Mouse (Mus musculus): ENCODE data around the gene Lrp4. TPM values are rescaled to one million over a fixed set of nuclear protein-coding genes. Genes with fewer than 3 reads are reported as not detected.
A peak's percentile ranks its signal among the peaks of the same experiment; 100 is the strongest.

Lrp4 gene
- polyA plus RNA-seq, 1 experiment from 2014 or later: 5.4 TPM

- WGBS: 3% methylated on average over 17 of the region's 17 CpGs
- H3K27me3 ChIP-seq (ENCODE audit: control insufficient read depth, insufficient read depth, low read length): no peaks in the 10 kb centered on the region
- H3K4me2 ChIP-seq (ENCODE audit: low read depth, low read length): peak overlapping the region; percentile 58
- peak overlapping the region; percentile 39; the same call in 1 of the 2 replicates for H3K27ac ChIP-seq (ENCODE audit: low read length)
- peak overlapping the region; percentile 49 for H3K4me3 ChIP-seq (replicated peaks; ENCODE audit: low read length)
- ATAC-seq (ENCODE audit: insufficient read depth, low FRiP score): peak; percentile 98
- no peaks in the 10 kb centered on the region for H3K4me1 ChIP-seq (ENCODE audit: control insufficient read depth, insufficient read depth, low read length)
- H3K9me3 ChIP-seq (replicated peaks; ENCODE audit: control insufficient read depth, low read length): no peaks in the 10 kb centered on the region
- peak overlapping the region; percentile 53 for H3K9ac ChIP-seq (ENCODE audit: low read length)
- no peaks in the 10 kb centered on the region for H3K36me3 ChIP-seq (ENCODE audit: control insufficient read depth, insufficient read depth, low read length)
Measured at GRCm38 (mm10) chr2:91537588-91538205, 80.4 kb downstream of the Lrp4 start.

Other genes starting within 250 kb of the Lrp4 start
- gene Ddb2, start 220.5 kb upstream of the Lrp4 start, polyA plus RNA-seq (2015; fragmentation: Nextera tagmentation; extraction: Ambion mirVana): 17.1 and 20.5 TPM in 2 replicates
- gene Pacsin3, start 201.6 kb upstream of the Lrp4 start, polyA plus RNA-seq (2015; fragmentation: Nextera tagmentation; extraction: Ambion mirVana): 65.5 and 73.3 TPM in 2 replicates
- 82.0 and 82.3 TPM in 2 replicates for gene Arfgap2, start 192.5 kb upstream of the Lrp4 start, polyA plus RNA-seq (2015; fragmentation: Nextera tagmentation; extraction: Ambion mirVana)
- 42.3 and 45.1 TPM in 2 replicates for gene 1110051M20Rik, start 12.8 kb upstream of the Lrp4 start, polyA plus RNA-seq (2015; fragmentation: Nextera tagmentation; extraction: Ambion mirVana)
- gene Ckap5, start 69.3 kb downstream of the Lrp4 start, polyA plus RNA-seq (2015; fragmentation: Nextera tagmentation; extraction: Ambion mirVana): 54.3 and 64.1 TPM in 2 replicates
- 14.2 and 17.4 TPM in 2 replicates for gene F2, start 178.9 kb downstream of the Lrp4 start, polyA plus RNA-seq (2015; fragmentation: Nextera tagmentation; extraction: Ambion mirVana)
- 10.3 and 11.3 TPM in 2 replicates for gene Zfp408, start 192.3 kb downstream of the Lrp4 start, polyA plus RNA-seq (2015; fragmentation: Nextera tagmentation; extraction: Ambion mirVana)
- gene Arhgap1, start 192.3 kb downstream of the Lrp4 start, polyA plus RNA-seq (2015; fragmentation: Nextera tagmentation; extraction: Ambion mirVana): 144 and 157 TPM in 2 replicates

All from stomach, embryonic 16.5 days (tissue).